Mouse (Mus musculus) ES-E14 (cell line): ENCODE results near the gene Sorcs2. TPM values are rescaled to one million over a fixed set of nuclear protein-coding genes. Genes with fewer than 3 reads are reported as not detected.

Experiments used
- DNase-seq: peaks from one replicate; pipeline ENCODE4 v3.0.0-alpha.2; 2013; ENCODE audit warnings: low read depth, low spot score
- H3K27ac ChIP-seq: 2 replicates; pipeline ENCODE4 v1.5.1; 2012; ENCODE audit warnings: low read depth, mild to moderate bottlenecking, low read length, moderate library complexity, mixed read lengths; ENCODE audit not compliant: poor library complexity, insufficient read depth, severe bottlenecking
- H3K36me3 ChIP-seq: 2 replicates; pipeline ENCODE4 v1.6.1; 2012; ENCODE audit warnings: mild to moderate bottlenecking, low read length, moderate library complexity, mixed read lengths; ENCODE audit not compliant: control insufficient read depth, poor library complexity, insufficient read depth, severe bottlenecking
- H3K4me1 ChIP-seq, 2 experiments: fragments of 150-350 bp in 1 of 2; sonication (generic) in 1 of 2; 2 replicates each; pipeline ENCODE4 v1.6.1; 2012; ENCODE audit warnings: low read length in 2 of 2, mild to moderate bottlenecking in 1 of 2, mixed read lengths in 1 of 2; ENCODE audit not compliant: control insufficient read depth in 2 of 2, insufficient read depth in 2 of 2, poor library complexity in 1 of 2
- H3K4me3 ChIP-seq, 2 experiments: fragments of 150-350 bp in 1 of 2; sonication (generic) in 1 of 2; 2 replicates each; pipeline ENCODE4 v1.5.1; 2012; ENCODE audit warnings: low read length in 2 of 2, low read depth in 1 of 2, mild to moderate bottlenecking in 1 of 2, mixed read lengths in 1 of 2; ENCODE audit not compliant: insufficient read depth in 1 of 2, poor library complexity in 1 of 2, severe bottlenecking in 1 of 2
- H3K9ac ChIP-seq: 2 replicates; pipeline ENCODE4 v1.6.1; 2012; ENCODE audit warnings: low read depth, mild to moderate bottlenecking, low read length, mixed read lengths; ENCODE audit not compliant: poor library complexity, insufficient read depth, severe bottlenecking
- H3K9me3 ChIP-seq: fragments of 150-350 bp; sonication (generic); 2 replicates; pipeline ENCODE4 v1.6.1; 2012; ENCODE audit warnings: low read depth, mild to moderate bottlenecking, low read length; ENCODE audit not compliant: control insufficient read depth, insufficient read depth
- CHD2 ChIP-seq: IDR thresholded peaks from 2 replicates; pipeline ENCODE4 v1.6.1; 2014; ENCODE audit warnings: mild to moderate bottlenecking, low read depth, low read length, inconsistent platforms
- HCFC1 ChIP-seq: IDR thresholded peaks from 2 replicates; pipeline ENCODE4 v1.6.1; 2012; ENCODE audit warnings: low read length, inconsistent platforms, borderline replicate concordance; ENCODE audit not compliant: insufficient read depth
- MAFK ChIP-seq: IDR thresholded peaks from 2 replicates; pipeline ENCODE4 v1.6.1; 2014; ENCODE audit warnings: mild to moderate bottlenecking, low read depth, low read length, inconsistent platforms; ENCODE audit not compliant: insufficient read depth
- ZC3H11A ChIP-seq: IDR thresholded peaks from 2 replicates; pipeline ENCODE4 v1.6.1; 2012; ENCODE audit warnings: low read depth, mild to moderate bottlenecking, inconsistent platforms, low read length, borderline replicate concordance
- ZNF384 ChIP-seq: IDR thresholded peaks from 2 replicates; pipeline ENCODE4 v1.6.1; 2012; ENCODE audit warnings: low read depth, low read length, inconsistent platforms
- in situ Hi-C, 2 experiments: fragments of 600-800 bp; cut with MboI; formaldehyde crosslinking; loops; one replicate each; pipeline ENCODE4 v1.15.1; 2025; ENCODE audit warnings: low sequenced_read_pairs in 2 of 2, inconsistent platforms in 1 of 2; ENCODE audit not compliant: unreplicated experiment in 2 of 2
- total RNA-seq: library from RNA; depleted of rRNA; stranded (reverse); fragments of 300-350 nt; gene quantifications from 2 replicates; pipeline ENCODE4 v1.2.3, GENCODE M21; 2012

The Sorcs2 gene
- total RNA-seq, 1 experiment, result 5.4 TPM

DNA sequence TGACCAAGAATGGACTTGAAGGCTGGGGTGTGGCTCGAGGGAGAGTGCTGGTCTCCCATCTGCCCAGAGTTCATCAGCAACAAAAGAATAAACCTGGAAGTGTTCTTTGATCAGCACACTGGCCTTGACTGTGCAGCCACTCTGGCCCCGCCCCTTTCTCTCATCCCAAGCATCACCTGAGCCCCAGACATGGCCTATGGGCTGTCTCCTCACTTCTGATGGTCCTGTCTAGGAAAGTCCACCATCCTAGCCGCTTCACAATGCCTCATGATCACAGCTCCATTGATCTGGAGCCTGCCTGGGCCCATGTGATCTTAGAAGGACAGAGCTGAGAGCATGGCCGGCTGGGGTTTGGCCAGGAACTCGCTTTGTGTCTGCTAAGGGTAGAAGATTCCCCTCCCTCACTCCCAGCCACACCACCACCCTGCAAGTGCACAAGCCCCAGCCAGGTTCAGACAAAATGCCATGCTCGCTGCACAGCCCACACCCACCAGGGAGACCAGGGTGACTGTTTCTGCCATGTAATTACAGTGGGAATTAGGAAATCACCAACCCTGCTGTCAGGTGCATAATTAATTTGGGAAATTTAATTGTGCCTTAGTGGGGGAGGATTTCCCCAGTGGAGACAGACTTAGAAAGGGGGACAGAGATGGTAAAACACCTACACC is 231.5 kb downstream of the Sorcs2 start:
- H3K4me3 ChIP-seq, result no peak overlapping the region
- H3K4me1 ChIP-seq, result no peaks in the 10 kb centered on the region
- H3K9ac ChIP-seq, result no peak overlapping the region
- TF ChIP-seq MAFK (no peak), CHD2 (no peak), ZC3H11A (no peak), ZNF384 (no peak), HCFC1 (no peak)
- in situ Hi-C loops, result no loop called here
- no peaks in the 10 kb centered on the region for H3K36me3 ChIP-seq
- DNase-seq, result no peak
- H3K27ac ChIP-seq, result no peak overlapping the region
- no peaks in the 10 kb centered on the region for H3K9me3 ChIP-seq

DNA sequence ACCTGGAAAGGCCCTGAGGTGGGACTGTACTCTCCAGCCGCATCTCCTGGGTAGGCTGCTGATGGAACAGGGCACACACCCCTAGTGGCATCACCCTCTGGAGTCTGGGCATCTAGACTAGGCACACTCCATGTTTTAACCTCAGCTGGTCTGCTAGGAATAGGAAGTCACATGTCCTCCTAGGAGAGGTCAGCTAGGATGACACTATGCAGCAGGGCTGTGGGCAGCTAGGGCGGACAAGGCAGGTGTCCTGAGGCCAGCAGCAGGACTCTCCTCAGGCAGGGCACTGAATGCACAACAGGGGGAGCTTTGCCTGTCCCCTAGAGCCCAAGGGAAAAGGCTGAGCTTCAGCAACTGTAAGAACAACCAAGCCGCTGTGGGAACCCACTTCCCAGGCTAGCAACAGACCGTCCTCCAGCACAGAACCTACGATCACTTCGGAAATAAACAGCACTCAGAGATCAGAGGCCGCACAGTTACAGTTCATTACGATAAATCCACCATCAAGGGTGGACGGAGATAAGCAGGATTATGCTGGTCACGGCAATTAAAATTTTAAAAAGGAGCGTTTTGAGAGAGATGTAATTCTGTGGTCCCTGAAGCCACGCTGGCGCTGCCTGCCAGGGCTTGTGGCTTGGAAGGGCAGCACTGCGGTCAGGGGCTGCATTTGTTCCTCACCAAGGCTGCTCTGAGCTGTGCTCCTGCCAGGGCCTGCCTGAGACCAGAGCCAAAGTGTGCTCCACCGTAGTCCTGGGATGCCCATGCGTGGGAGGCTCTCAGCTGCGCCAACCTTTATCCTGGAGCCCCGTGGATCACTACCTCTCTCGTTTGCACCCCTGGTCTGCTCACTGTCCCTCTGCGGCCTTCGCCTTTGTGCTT is 232.3 kb downstream of the Sorcs2 start:
- no peak overlapping the region for H3K9ac ChIP-seq
- in situ Hi-C loops, result no loop called here

DNA sequence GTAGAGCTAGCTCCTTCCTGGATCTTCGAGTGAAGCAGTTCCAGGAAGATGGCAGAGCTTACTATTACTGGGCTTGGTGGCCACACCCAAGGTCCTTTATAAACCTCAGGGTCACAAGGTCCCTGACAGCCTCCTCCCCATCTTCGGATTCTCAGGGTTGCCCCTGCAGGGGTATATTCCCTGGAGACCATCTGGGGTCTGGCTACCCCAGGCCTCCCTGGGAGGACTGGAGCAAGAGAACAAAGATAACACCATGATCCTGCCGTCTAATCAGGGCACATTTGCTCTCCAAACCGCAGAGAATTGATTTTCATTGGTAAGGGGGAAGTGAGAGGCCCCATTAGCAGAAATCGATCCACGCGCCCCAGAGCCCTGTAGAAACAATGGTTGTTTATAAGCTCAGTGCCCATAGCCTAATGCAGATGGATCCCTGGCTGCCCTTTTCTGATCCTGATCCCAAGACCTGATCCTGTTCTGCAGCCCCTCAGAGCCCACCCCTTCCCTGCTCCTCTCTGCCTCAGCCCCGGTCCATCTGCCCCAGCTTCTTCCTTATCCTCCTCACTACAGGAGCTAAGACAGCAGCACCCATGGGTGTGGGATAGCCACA is 243.0 kb downstream of the Sorcs2 start:
- H3K9me3 ChIP-seq, result no peaks in the 10 kb centered on the region
- TF ChIP-seq ZNF384 (no peak), MAFK (no peak), ZC3H11A (no peak), CHD2 (no peak), HCFC1 (no peak)
- no peak for DNase-seq
- H3K4me3 ChIP-seq, result no peak overlapping the region
- no peaks in the 10 kb centered on the region for H3K36me3 ChIP-seq
- in situ Hi-C loops, result no loop called here
- no peak overlapping the region for H3K9ac ChIP-seq
- no peaks in the 10 kb centered on the region; a peak in 1 of 4 replicates for H3K4me1 ChIP-seq
- no peak overlapping the region for H3K27ac ChIP-seq

More for the DNA sequence above, 232.3 kb downstream of the Sorcs2 start:
- H3K4me1 ChIP-seq, result no peaks in the 10 kb centered on the region
- H3K4me3 ChIP-seq, result no peak overlapping the region
- DNase-seq, result no peak
- H3K9me3 ChIP-seq, result no peaks in the 10 kb centered on the region
- no peak overlapping the region for H3K27ac ChIP-seq
- H3K36me3 ChIP-seq, result no peaks in the 10 kb centered on the region
- TF ChIP-seq CHD2 (no peak), HCFC1 (no peak)

DNA sequence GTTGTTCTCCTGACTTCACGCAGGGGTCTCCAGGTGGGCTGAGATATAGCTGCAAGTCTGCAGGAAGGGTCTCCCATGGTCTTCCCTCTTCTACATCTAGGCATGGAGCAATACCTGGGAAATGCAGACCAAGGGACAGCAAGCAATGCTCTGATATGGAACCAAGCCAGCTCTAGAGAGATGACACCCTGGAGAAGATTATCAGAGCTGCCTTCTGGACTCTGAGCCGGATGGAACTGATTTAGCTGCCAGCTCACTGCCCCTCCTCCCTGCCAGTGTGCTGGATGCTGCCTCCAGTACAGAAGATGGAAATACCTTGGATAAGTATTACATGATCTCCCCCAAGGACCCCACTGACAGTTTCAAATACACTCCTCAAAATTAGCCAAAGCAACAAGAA is 244.7 kb downstream of the Sorcs2 start:
- H3K9me3 ChIP-seq, result no peaks in the 10 kb centered on the region
- in situ Hi-C loops, result no loop called here
- no peaks in the 10 kb centered on the region; a peak in 1 of 4 replicates for H3K4me1 ChIP-seq

More for the DNA sequence above, 244.7 kb downstream of the Sorcs2 start:
- Histone ChIP-seq H3K36me3 (no peaks in the 10 kb centered on the region), H3K4me3 (no peak overlapping the region), H3K9ac (no peak overlapping the region), H3K27ac (no peak overlapping the region)
- no peak for DNase-seq
- TF ChIP-seq CHD2 (no peak), ZC3H11A (no peak), HCFC1 (no peak), MAFK (no peak), ZNF384 (no peak)
